Mouse (Mus musculus) forebrain, embryonic 10.5 days (tissue): ENCODE measurements at regions not wholly inside any gene's neighbourhood (a gene's known extent, or its start where the extent isn't known, plus 50 kb on each side); places are given as distances from the start of the nearest gene placed in this dataset.

Experiments used
- DNase-seq: peaks from one replicate; pipeline ENCODE4 v3.0.0-alpha.2; 2017; ENCODE audit warnings: low spot score; ENCODE audit errors: extremely low spot score
- H3K27ac ChIP-seq: fragments of 300-500 bp; sonication (generic); 2 replicates; pipeline ENCODE4 v1.5.1; 2016; ENCODE audit warnings: mild to moderate bottlenecking
- H3K27me3 ChIP-seq: fragments of 300-500 bp; sonication (generic); 2 replicates; pipeline ENCODE4 v1.6.1; 2016; ENCODE audit warnings: mild to moderate bottlenecking; ENCODE audit not compliant: poor library complexity, severe bottlenecking
- H3K36me3 ChIP-seq: fragments of 300-500 bp; sonication (generic); replicated peaks from 2 replicates; pipeline ENCODE4 v1.6.1; 2016; ENCODE audit warnings: mild to moderate bottlenecking, moderate library complexity
- H3K4me1 ChIP-seq: fragments of 300-500 bp; sonication (generic); 2 replicates; pipeline ENCODE4 v1.6.1; 2016
- H3K4me3 ChIP-seq: fragments of 300-500 bp; sonication (generic); 2 replicates; pipeline ENCODE4 v1.5.1; 2016; ENCODE audit warnings: mild to moderate bottlenecking, moderate library complexity
- H3K9me3 ChIP-seq: fragments of 300-500 bp; sonication (generic); 2 replicates; pipeline ENCODE4 v1.6.1; 2016; ENCODE audit warnings: mild to moderate bottlenecking, moderate library complexity
- WGBS: fragments of 180-500 bp; shearing (Covaris S2); methylation state at CpG from one replicate; pipeline ENCODE4 v1.1.7; 2016; 5-methylcytosine and 5-hydroxymethylcytosine counted together

DNA sequence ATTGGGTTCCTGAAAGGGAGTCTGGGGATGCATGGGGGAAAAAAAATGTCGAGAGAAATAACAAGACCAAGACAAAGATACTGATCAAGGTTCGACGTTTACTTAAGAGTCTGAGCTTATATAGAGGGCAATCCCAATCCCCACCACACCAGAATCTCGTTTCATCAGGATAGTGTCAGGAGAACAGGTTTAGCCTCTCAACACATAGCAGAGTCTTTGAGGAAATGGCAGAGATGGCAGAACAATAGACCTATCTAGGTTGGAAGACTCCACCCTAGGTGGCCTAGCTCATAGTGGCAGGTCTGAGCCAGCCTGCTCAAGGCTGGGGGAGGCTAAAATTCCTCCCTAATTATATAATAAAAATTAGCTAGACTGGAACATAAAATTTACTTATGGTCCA, 151.6 kb upstream of the Gm49339 start:
- no peaks in the 10 kb centered on the region for H3K4me1 ChIP-seq
- H3K36me3 ChIP-seq = no peaks in the 10 kb centered on the region
- DNase-seq = no peak
- no peak overlapping the region for H3K4me3 ChIP-seq
- 83% methylated on average over 4 of the region's 4 CpGs for WGBS
- H3K9me3 ChIP-seq = no peaks in the 10 kb centered on the region
- H3K27me3 ChIP-seq = no peaks in the 10 kb centered on the region
- H3K27ac ChIP-seq = no peak overlapping the region

DNA sequence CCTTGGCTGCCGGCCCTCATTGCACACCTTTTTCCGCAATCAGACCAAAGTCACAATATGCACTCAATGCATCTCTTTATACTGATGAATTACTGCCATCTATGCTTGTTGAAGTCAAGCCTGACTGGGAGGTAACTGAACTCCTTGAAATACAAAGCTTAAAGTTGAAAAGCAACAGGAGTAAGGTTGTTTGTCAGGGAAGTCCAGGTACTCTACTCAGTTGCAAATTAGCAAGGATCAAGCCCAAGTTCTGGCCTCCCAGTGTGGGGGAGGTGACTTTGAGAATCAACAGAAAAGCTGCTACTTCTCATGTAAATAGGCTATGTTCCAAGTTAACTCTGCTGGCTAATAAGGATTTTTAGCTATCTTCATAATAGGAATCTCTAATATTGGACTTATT, 151.0 kb upstream of the Gm49339 start:
- WGBS = 95% methylated on average over 2 of the region's 2 CpGs
- Histone ChIP-seq H3K36me3 (no peaks in the 10 kb centered on the region), H3K27ac (no peak overlapping the region), H3K4me3 (no peak overlapping the region), H3K9me3 (no peaks in the 10 kb centered on the region), H3K4me1 (no peaks in the 10 kb centered on the region), H3K27me3 (no peaks in the 10 kb centered on the region)
- no peak for DNase-seq
